ENCODE assay signal across 7 mouse cellular contexts in the genomic region with DNA sequence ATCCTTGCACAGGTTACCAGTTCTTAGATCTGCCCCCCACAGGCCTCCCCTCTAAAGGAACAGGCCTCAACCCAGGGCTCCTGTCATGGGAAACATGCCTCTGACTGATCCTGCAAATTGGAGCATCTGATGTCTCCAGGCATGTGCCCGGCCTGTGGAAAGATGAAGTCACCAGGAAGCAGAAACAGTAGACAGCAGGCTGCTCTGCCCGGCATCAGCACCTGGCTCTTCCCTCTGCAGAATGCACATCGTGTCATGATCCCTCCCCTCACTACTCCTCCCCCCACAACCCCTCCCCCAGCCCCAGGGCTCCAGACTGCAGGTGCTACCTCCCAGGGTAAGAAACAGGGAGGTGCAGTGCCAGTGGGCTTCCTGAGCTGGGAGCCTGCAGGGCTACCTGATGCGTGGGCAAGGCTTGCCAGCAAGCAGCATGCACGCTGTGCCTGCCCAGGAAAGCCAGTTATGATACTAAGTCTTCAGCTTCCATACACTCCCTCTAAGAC. TPM values are rescaled to one million over a fixed set of nuclear protein-coding genes. Genes with fewer than 3 reads are reported as not detected.
DNase-seq lines count a peak whose midpoint lies in the region; ATAC-seq and TF ChIP-seq lines count a peak whose summit lies in the region.

No protein-coding gene starts in this region.

- no peak overlapping the region for H3K27ac ChIP-seq in ES-Bruce4 (ENCODE audit: insufficient read depth, low read length)
- H3K27ac ChIP-seq in forebrain, embryonic 14.5 days (ENCODE audit: low read depth, low read length) = peak overlapping the region; percentile 93
- H3K27ac ChIP-seq in neural tube, embryonic 13.5 days (replicated peaks) = peak overlapping the region; percentile 94
- no peak overlapping the region for H3K27ac ChIP-seq in intestine, embryonic 16.5 days (ENCODE audit: low read length)

- peak; percentile 25; the same call in 1 of the 2 replicates for ATAC-seq in forebrain, embryonic 14.5 days
- ATAC-seq in neural tube, embryonic 13.5 days (ENCODE audit: low read depth) = peak; percentile 52
- ATAC-seq in intestine, embryonic 16.5 days = no peak

- TF ChIP-seq EP300 in ES-Bruce4 (IDR thresholded peaks at IDR 0.05; ENCODE audit: insufficient read depth, low read depth, low read length) = peak; percentile 53; the same call in 1 of the 2 replicates

- no peaks in the 10 kb centered on the region for H3K9me3 ChIP-seq in ES-Bruce4 (replicated peaks; ENCODE audit: control insufficient read depth, insufficient read depth, low read length, poor library complexity, severe bottlenecking)
- no peaks in the 10 kb centered on the region for H3K9me3 ChIP-seq in forebrain, embryonic 14.5 days (replicated peaks; ENCODE audit: control insufficient read depth, low read length)
- H3K9me3 ChIP-seq in neural tube, embryonic 13.5 days = no peaks in the 10 kb centered on the region
- H3K9me3 ChIP-seq in intestine, embryonic 16.5 days (ENCODE audit: control insufficient read depth, low read length) = no peaks in the 10 kb centered on the region

- TF ChIP-seq CTCF in ES-Bruce4 (IDR thresholded peaks at IDR 0.05; ENCODE audit: low read depth, low read length) = no peak

- H3K4me1 ChIP-seq in ES-Bruce4 (ENCODE audit: control insufficient read depth, insufficient read depth, low read length) = peaks cover 5% of the 10 kb centered on the region
- peaks cover 30% of the 10 kb centered on the region for H3K4me1 ChIP-seq in forebrain, embryonic 14.5 days (ENCODE audit: control insufficient read depth, insufficient read depth, low read length)
- peaks cover 35% of the 10 kb centered on the region for H3K4me1 ChIP-seq in neural tube, embryonic 13.5 days (replicated peaks)
- H3K4me1 ChIP-seq in intestine, embryonic 16.5 days (ENCODE audit: control insufficient read depth, insufficient read depth, low read length) = no peaks in the 10 kb centered on the region

- no peaks in the 10 kb centered on the region for H3K27me3 ChIP-seq in ES-Bruce4 (ENCODE audit: control insufficient read depth, insufficient read depth, low read length, poor library complexity, severe bottlenecking)
- H3K27me3 ChIP-seq in forebrain, embryonic 14.5 days (replicated peaks; ENCODE audit: control insufficient read depth, insufficient read depth, low read length) = no peaks in the 10 kb centered on the region
- no peaks in the 10 kb centered on the region; the same call in 1 of the 2 replicates for H3K27me3 ChIP-seq in neural tube, embryonic 13.5 days
- no peaks in the 10 kb centered on the region; the same call in 1 of the 2 replicates for H3K27me3 ChIP-seq in intestine, embryonic 16.5 days (replicated peaks; ENCODE audit: control insufficient read depth, insufficient read depth, low read length)

- no peak overlapping the region for H3K9ac ChIP-seq in ES-Bruce4 (ENCODE audit: low read depth, poor library complexity, severe bottlenecking)
- peak overlapping the region; percentile 48; the same call in 1 of the 2 replicates for H3K9ac ChIP-seq in forebrain, embryonic 14.5 days (ENCODE audit: low read length)
- H3K9ac ChIP-seq in neural tube, embryonic 13.5 days = peak overlapping the region; percentile 62
- no peak overlapping the region for H3K9ac ChIP-seq in intestine, embryonic 16.5 days (ENCODE audit: low read depth, low read length)

- 14% methylated on average over 5 of the region's 5 CpGs for WGBS in forebrain, embryonic 14.5 days
- 18% methylated on average over 5 of the region's 5 CpGs for WGBS in neural tube, embryonic 13.5 days
- 35% methylated on average over 5 of the region's 5 CpGs for WGBS in intestine, embryonic 16.5 days

- H3K36me3 ChIP-seq in ES-Bruce4 (ENCODE audit: control insufficient read depth, insufficient read depth, low read length, poor library complexity, severe bottlenecking) = no peaks in the 10 kb centered on the region
- H3K36me3 ChIP-seq in forebrain, embryonic 14.5 days (ENCODE audit: control insufficient read depth, insufficient read depth, low read length) = no peaks in the 10 kb centered on the region
- H3K36me3 ChIP-seq in neural tube, embryonic 13.5 days = no peaks in the 10 kb centered on the region
- no peaks in the 10 kb centered on the region for H3K36me3 ChIP-seq in intestine, embryonic 16.5 days (ENCODE audit: control insufficient read depth, insufficient read depth, low read length)

- H3K4me2 ChIP-seq in forebrain, embryonic 14.5 days (ENCODE audit: low read length) = peak overlapping the region; percentile 44
- H3K4me2 ChIP-seq in neural tube, embryonic 13.5 days = peak overlapping the region; percentile 37; the same call in 1 of the 2 replicates
- H3K4me2 ChIP-seq in intestine, embryonic 16.5 days (ENCODE audit: low read depth, low read length) = no peak overlapping the region

- no peak for TF ChIP-seq POLR2A in ES-Bruce4 (IDR thresholded peaks at IDR 0.05; ENCODE audit: insufficient read depth, low read length)

- H3K4me3 ChIP-seq in ES-Bruce4 (ENCODE audit: low read depth, low read length) = no peak overlapping the region
- 0 out of 2 replicates have a peak overlapping the region, but pooled peaks have one; percentile 19 for H3K4me3 ChIP-seq in forebrain, embryonic 14.5 days (ENCODE audit: low read depth, low read length)
- no peak overlapping the region for H3K4me3 ChIP-seq in neural tube, embryonic 13.5 days
- no peak overlapping the region for H3K4me3 ChIP-seq in intestine, embryonic 16.5 days (ENCODE audit: low read length)

- DNase-seq in MN1 (ENCODE audit: low spot score) = peak; percentile 86
- DNase-seq in forebrain, embryonic 14.5 days (ENCODE audit: low spot score) = peak; percentile 62
- no peak for DNase-seq in urinary bladder, postnatal 14 days (ENCODE audit: low spot score)
- no peak for DNase-seq in heart, postnatal 4 days

RNA-seq across cellular contexts. Expression of gene Tnrc6c, which starts 27.0 kb away (rescaled TPM):
- polyA plus RNA-seq in ES-Bruce4 (2011; ENCODE audit: insufficient read depth, insufficient read length, low read depth, missing spikeins) = 28.6 and 28.7 TPM in 2 replicates
- 20.0 and 24.5 TPM in 2 replicates for polyA plus RNA-seq in forebrain, embryonic 14.5 days (2014; fragmentation: Nextera tagmentation; extraction: Ambion mirVana)
- 24.9 and 26.5 TPM in 2 replicates for polyA plus RNA-seq in neural tube, embryonic 13.5 days (2015; fragmentation: Nextera tagmentation; extraction: Ambion mirVana)
- polyA plus RNA-seq in intestine, embryonic 16.5 days (2015; fragmentation: Nextera tagmentation; extraction: Ambion mirVana) = 6.6 and 6.8 TPM in 2 replicates
- total RNA-seq in heart, postnatal 4 days (2021) = 10 to 100 TPM; 25.4 to 27.4 TPM

Comparison
In these comparisons a context has a peak if more than half of its experiments do, and no peak if none do; other contexts are left out.
1. H3K27ac ChIP-seq: peak in forebrain, embryonic 14.5 days (single experiment) and neural tube, embryonic 13.5 days (single experiment); none in ES-Bruce4 (single experiment) and intestine, embryonic 16.5 days (single experiment).
2. H3K9ac ChIP-seq: peak in forebrain, embryonic 14.5 days (single experiment) and neural tube, embryonic 13.5 days (single experiment); none in ES-Bruce4 (single experiment) and intestine, embryonic 16.5 days (single experiment).
3. DNase-seq: peak in MN1 (single experiment) and forebrain, embryonic 14.5 days (single experiment); none in urinary bladder, postnatal 14 days (single experiment) and heart, postnatal 4 days (single experiment).